Mouse (Mus musculus) testis, adult 2 months (tissue): ENCODE data around the gene Srebf1. TPM values are rescaled to one million over a fixed set of nuclear protein-coding genes. Genes with fewer than 3 reads are reported as not detected.

ENCODE experiments used
- H3K27ac ChIP-seq: fragments of 200-500 bp; 2 replicates; pipeline ENCODE4 v1.5.1; 2012; ENCODE audit warnings: low read depth, low read length; ENCODE audit not compliant: control insufficient read depth, insufficient read depth
- H3K27me3 ChIP-seq: fragments of 200-500 bp; 2 replicates; pipeline ENCODE4 v1.6.1; 2012; ENCODE audit warnings: mild to moderate bottlenecking, low read length, moderate library complexity; ENCODE audit not compliant: control insufficient read depth, insufficient read depth
- H3K36me3 ChIP-seq: fragments of 200-500 bp; 2 replicates; pipeline ENCODE4 v1.6.1; 2012; ENCODE audit warnings: mild to moderate bottlenecking, low read length; ENCODE audit not compliant: control insufficient read depth, insufficient read depth
- H3K4me1 ChIP-seq: fragments of 200-500 bp; 2 replicates; pipeline ENCODE4 v1.6.1; 2012; ENCODE audit warnings: low read length; ENCODE audit not compliant: control insufficient read depth, insufficient read depth
- H3K4me3 ChIP-seq: fragments of 200-500 bp; 2 replicates; pipeline ENCODE4 v1.5.1; 2012; ENCODE audit warnings: low read depth, mild to moderate bottlenecking, low read length, moderate library complexity, mixed read lengths; ENCODE audit not compliant: control insufficient read depth
- CTCF ChIP-seq: fragments of 200-500 bp; IDR thresholded peaks from 2 replicates; pipeline ENCODE4 v1.5.1; 2012; ENCODE audit warnings: low read depth, mild to moderate bottlenecking, inconsistent platforms, low read length, moderate library complexity; ENCODE audit not compliant: control insufficient read depth, insufficient read depth, insufficient replicate concordance
- POLR2A ChIP-seq: fragments of 200-500 bp; IDR thresholded peaks from 2 replicates; pipeline ENCODE4 v1.6.1; 2012; ENCODE audit warnings: low read depth, mild to moderate bottlenecking, inconsistent platforms, low read length, moderate library complexity; ENCODE audit not compliant: control insufficient read depth
- polyA plus RNA-seq: library from polyadenylated mRNA; depleted of rRNA; stranded (reverse); fragments of >200 nt; gene quantifications from 2 replicates; pipeline ENCODE4 v1.2.3, GENCODE M21; 2012

Srebf1 gene
- polyA plus RNA-seq, 1 experiment, result 13.2 TPM

DNA sequence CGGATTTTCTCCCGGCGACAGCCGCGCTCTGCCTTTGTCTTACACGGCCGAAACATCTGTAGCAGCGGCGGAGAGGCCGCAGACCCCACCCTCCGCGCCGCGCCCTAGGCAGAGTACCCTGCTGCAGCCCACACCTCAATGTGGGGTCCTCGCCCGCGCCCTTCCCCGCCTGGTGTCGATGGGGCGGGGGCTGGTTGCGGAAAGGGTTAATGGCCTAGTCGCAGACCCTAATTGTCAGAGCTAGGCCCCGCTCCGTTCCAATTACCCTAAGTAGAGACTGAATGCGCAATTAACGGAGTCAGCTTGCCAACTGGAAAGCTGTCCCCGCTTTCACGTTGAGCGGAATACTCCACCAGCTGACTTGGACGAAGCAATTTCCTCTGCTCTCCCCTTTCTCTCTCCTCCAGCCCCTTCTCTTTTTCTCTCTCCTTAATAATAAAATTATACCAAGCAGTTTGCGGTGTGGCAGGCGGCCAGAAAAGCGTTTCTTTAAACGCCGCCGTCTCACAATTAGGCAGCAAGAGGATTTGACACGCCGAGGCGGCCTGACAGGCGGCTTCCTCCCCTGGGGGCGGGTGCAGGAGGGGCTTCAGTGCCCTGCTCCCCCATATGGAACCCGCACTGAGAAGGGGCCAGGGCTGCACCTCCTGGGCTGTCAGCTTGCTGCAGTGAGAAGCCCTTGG lies 45.3 kb downstream of the Srebf1 start:
- Histone ChIP-seq H3K4me1 (peaks cover 26% of the 10 kb centered on the region), H3K36me3 (no peaks in the 10 kb centered on the region), H3K4me3 (peak overlapping the region; percentile 81), H3K27ac (peak overlapping the region; percentile 31; the same call in 1 of the 2 replicates), H3K27me3 (no peaks in the 10 kb centered on the region; the same call in 1 of the 2 replicates)
- no peak for TF ChIP-seq CTCF

DNA sequence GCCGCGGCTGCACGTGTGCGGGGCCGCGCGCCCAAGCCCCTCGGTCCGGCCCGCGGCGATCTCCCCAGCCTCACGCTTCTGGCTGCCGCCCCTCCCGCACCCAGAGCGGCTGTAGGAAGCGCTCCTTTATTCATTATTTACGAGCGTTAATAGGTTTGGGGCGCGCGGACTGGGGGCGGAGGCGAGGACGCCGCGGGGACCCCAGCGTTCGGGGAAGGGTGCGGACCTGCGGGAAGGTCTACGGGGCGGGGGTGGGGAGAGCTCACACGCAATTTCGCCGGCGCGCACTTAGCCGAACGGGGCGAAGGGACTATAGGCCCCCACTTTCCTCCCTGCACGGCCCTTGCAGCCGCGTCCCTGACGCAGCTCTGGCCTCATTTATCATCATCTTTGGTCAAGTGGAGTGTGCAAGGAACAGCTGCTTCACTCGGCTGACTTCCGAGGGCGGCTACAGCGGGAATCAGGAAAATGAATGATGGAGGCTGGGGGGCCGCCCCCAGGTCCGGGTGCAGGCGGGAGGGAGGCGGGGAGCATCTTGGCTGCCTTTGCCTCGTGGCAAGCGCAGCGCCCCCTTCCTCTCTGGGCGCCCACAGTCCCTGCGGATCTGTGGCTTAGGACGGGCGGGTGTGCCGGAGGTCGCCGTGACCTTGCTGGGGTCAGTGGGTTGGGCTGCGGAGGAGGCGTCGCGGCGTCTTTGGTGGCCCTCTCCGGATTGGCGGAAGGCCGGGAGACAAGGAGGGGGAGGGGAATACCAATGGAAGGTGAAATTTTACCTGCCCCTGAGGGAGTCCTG lies 46.0 kb downstream of the Srebf1 start:
- H3K36me3 ChIP-seq, result no peaks in the 10 kb centered on the region
- peak overlapping the region; percentile 81 for H3K4me3 ChIP-seq
- H3K27ac ChIP-seq, result peak overlapping the region; percentile 10; the same call in 1 of the 2 replicates
- peaks cover 26% of the 10 kb centered on the region for H3K4me1 ChIP-seq
- H3K27me3 ChIP-seq, result no peaks in the 10 kb centered on the region; the same call in 1 of the 2 replicates
- TF ChIP-seq CTCF (no peak), POLR2A (no peak)

GRCm38 (mm10) chr11:60175371-60176181 lies 46.8 kb downstream of the Srebf1 start:
- H3K4me1 ChIP-seq, result peaks cover 26% of the 10 kb centered on the region
- H3K36me3 ChIP-seq, result no peaks in the 10 kb centered on the region
- peak overlapping the region; percentile 81 for H3K4me3 ChIP-seq
- H3K27me3 ChIP-seq, result no peaks in the 10 kb centered on the region; the same call in 1 of the 2 replicates
- no peak for TF ChIP-seq CTCF
- no peak for TF ChIP-seq POLR2A
- H3K27ac ChIP-seq, result no peak overlapping the region

DNA sequence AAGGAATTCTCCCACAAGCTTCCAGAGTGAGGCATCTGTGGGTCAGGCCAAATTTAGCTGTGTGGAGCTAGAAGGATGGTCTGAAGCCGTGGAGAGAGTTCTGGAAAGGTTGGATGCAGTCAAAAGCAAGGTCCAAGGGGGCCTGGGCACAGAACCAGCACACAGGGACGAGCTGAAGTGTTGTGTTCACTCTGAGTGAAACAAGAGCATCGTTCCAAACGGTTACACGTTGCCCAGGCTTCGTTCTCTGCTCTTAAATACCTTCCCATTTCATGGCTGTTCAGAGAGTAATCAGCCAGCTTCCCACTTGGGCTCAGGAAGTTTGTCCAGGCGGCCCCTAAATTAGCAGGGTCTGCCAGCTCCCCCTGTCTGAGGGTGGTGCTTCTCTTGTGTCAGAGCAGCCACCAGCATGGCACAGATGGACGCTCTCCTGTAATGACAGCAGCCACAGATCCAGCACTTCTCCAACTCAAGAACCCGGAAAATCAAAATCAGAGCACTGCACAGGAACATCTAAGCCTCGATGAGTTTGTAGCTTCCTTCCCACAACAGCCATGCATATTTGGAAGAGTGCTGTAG lies 48.7 kb downstream of the Srebf1 start:
- peaks cover 26% of the 10 kb centered on the region for H3K4me1 ChIP-seq
- H3K27ac ChIP-seq, result no peak overlapping the region

GRCm38 (mm10) chr11:60172074-60172473 lies 50.3 kb downstream of the Srebf1 start:
- Histone ChIP-seq H3K36me3 (no peaks in the 10 kb centered on the region), H3K27me3 (no peaks in the 10 kb centered on the region; the same call in 1 of the 2 replicates), H3K27ac (no peak overlapping the region), H3K4me1 (peaks cover 18% of the 10 kb centered on the region), H3K4me3 (no peak overlapping the region)
- TF ChIP-seq POLR2A (no peak), CTCF (no peak)

More for the DNA sequence above, 48.7 kb downstream of the Srebf1 start:
- Histone ChIP-seq H3K4me3 (no peak overlapping the region), H3K36me3 (no peaks in the 10 kb centered on the region), H3K27me3 (no peaks in the 10 kb centered on the region; the same call in 1 of the 2 replicates)
- no peak for TF ChIP-seq POLR2A
- TF ChIP-seq CTCF, result no peak

- Histone ChIP-seq H3K4me3 (no peak overlapping the region), H3K27ac (no peak overlapping the region), H3K4me1 (no peaks in the 10 kb centered on the region), H3K36me3 (no peaks in the 10 kb centered on the region), H3K27me3 (no peaks in the 10 kb centered on the region)
- no peak for TF ChIP-seq CTCF
- TF ChIP-seq POLR2A, result no peak
Measured at GRCm38 (mm10) chr11:60168780-60169179, 53.6 kb downstream of the Srebf1 start.
